Mouse (Mus musculus): ENCODE measurements around the gene Olfr69. TPM values are rescaled to one million over a fixed set of nuclear protein-coding genes. Genes with fewer than 3 reads are reported as not detected.
"Not testable (repeated sequence)": the region's sequence is repeated elsewhere in the genome, so short reads cannot be mapped to it uniquely, and the experiment has no call there.

Olfr69 gene
- total and polyA plus RNA-seq, 2 experiments from 2014 or later: not detected

DNA sequence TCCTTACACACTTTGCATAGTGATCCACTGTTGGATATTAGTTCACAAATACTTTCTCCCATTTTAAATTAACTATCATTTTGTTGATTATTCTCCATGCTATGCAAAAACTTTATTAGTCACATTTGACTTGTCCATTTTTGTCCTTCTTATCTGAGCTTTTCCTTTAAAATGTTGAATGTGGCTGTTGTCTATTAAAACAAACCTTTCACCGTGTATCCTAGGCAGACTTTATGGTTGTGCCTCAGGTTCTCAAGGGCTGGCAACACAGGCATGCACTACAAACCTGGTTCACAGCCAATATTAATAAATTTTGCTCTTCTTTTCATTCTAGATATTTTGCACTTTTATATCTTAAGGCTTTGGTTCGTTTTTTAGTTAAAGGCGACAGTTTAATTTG, 39.4 kb upstream of the Olfr69 start:
- H3K36me3 ChIP-seq (ENCODE audit: insufficient read depth, low read length): no peaks in the 10 kb centered on the region
- 81% methylated on average over 3 of the region's 3 CpGs for WGBS
- no peaks in the 10 kb centered on the region for H3K27me3 ChIP-seq (ENCODE audit: insufficient read depth, low read length)
- ATAC-seq (ENCODE audit: low FRiP score) (no peak), DNase-seq (ENCODE audit: low spot score) (no peak)
- no peak overlapping the region for H3K27ac ChIP-seq (ENCODE audit: low read depth, low read length)
- H3K4me3 ChIP-seq (ENCODE audit: low read depth, low read length): no peak overlapping the region
- H3K4me2 ChIP-seq (ENCODE audit: low read depth, low read length, poor library complexity, severe bottlenecking): no peak overlapping the region
- no peak overlapping the region for H3K9ac ChIP-seq (replicated peaks; ENCODE audit: low read length, poor library complexity, severe bottlenecking)
- no peaks in the 10 kb centered on the region for H3K4me1 ChIP-seq (ENCODE audit: insufficient read depth, low read length)
- no peak for TF ChIP-seq CTCF (IDR thresholded peaks at IDR 0.05)
- no peaks in the 10 kb centered on the region for H3K9me3 ChIP-seq (ENCODE audit: low read length)

DNA sequence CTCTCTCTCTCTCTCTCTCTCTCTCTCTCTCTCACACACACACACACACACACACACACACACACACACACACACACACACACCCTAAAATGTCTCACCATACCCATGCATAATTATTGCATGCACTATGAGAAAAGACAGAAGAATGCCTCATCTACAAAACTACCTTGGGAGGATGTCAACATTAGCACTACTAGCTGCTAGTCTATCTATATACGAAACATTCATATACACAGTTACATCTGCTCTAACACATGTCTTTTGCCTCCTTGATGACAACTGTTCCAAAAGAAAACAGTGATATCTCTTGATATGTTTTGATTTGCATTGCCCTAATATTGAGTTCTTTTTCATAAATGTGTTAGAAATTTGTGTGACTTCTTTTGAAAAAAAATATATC, 38.9 kb upstream of the Olfr69 start:
- Histone ChIP-seq H3K27ac (ENCODE audit: low read depth, low read length) (no peak overlapping the region), H3K4me2 (ENCODE audit: low read depth, low read length, poor library complexity, severe bottlenecking) (no peak overlapping the region), H3K27me3 (ENCODE audit: insufficient read depth, low read length) (no peaks in the 10 kb centered on the region), H3K9ac (replicated peaks; ENCODE audit: low read length, poor library complexity, severe bottlenecking) (no peak overlapping the region), H3K4me1 (ENCODE audit: insufficient read depth, low read length) (no peaks in the 10 kb centered on the region), H3K9me3 (ENCODE audit: low read length) (no peaks in the 10 kb centered on the region), H3K36me3 (ENCODE audit: insufficient read depth, low read length) (no peaks in the 10 kb centered on the region), H3K4me3 (ENCODE audit: low read depth, low read length) (no peak overlapping the region)
- no peak for DNase-seq (ENCODE audit: low spot score)
- WGBS: 78% methylated on average over 1 of the region's 1 CpGs
- no peak for TF ChIP-seq CTCF (IDR thresholded peaks at IDR 0.05)
- no peak for ATAC-seq (ENCODE audit: low FRiP score)

DNA sequence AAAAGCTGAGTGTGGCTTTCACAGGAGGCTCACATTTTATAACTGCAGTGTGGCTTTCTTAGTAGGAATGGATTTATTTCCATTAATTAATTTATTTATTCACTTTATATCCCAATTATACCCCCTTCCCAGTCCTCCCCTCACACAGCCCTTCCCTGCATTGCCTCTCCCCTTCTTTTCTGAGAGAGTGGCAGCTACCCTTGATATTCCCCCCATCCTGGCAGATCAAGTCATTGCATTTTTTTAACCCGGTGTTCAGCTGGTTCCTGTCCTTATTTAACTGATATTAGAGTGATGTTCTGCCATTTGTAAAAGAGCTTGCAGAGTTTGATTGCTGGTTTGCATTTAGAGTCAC, 38.4 kb upstream of the Olfr69 start:
- WGBS: 74% methylated on average over 1 of the region's 1 CpGs
- ATAC-seq (ENCODE audit: low FRiP score) (no peak), DNase-seq (ENCODE audit: low spot score) (no peak)
- no peak for TF ChIP-seq CTCF (IDR thresholded peaks at IDR 0.05)
- Histone ChIP-seq H3K36me3 (ENCODE audit: insufficient read depth, low read length) (no peaks in the 10 kb centered on the region), H3K27ac (ENCODE audit: low read depth, low read length) (no peak overlapping the region), H3K4me3 (ENCODE audit: low read depth, low read length) (no peak overlapping the region), H3K27me3 (ENCODE audit: insufficient read depth, low read length) (no peaks in the 10 kb centered on the region), H3K9ac (replicated peaks; ENCODE audit: low read length, poor library complexity, severe bottlenecking) (no peak overlapping the region), H3K4me2 (ENCODE audit: low read depth, low read length, poor library complexity, severe bottlenecking) (no peak overlapping the region), H3K9me3 (ENCODE audit: low read length) (no peaks in the 10 kb centered on the region), H3K4me1 (ENCODE audit: insufficient read depth, low read length) (no peaks in the 10 kb centered on the region)

DNA sequence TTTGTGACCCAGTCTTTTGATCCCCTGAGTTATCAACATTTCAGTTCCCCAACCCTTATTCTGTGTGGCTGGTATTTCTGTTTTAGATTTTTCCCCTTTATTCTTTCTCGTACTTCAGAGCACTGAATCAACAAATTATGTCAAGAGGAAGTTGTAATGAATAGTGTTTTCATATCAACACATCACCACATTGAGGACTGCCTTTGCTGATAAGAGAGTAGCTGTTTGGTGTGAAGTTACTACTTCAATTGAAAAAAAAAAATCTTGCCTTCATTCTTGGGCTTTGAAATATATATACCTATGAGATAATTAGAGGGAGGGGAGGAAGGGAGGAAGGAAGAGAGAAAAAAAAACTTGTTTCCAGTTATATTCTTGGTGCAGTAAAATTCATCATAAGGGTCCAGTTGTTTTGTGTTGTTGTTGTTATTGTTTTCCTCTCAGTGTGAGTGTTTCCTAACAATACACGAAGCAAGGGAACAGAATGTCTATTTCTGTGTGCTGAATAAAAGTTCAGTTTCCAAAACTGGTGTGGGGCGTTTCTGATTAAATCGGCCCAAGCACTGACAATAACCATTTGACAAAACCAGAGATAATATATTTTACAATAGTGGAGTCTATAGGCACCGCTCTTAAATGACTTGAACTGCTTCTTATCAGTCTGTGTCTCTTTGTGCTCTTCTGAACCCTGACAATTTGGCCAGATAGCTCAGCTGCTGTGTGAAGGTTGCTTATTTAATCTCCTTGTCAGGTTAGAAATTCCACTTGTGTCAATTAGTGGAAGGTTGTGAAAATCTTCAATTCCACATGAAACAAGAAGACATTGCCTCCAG, 37.8 kb upstream of the Olfr69 start:
- H3K4me2 ChIP-seq (ENCODE audit: low read depth, low read length, poor library complexity, severe bottlenecking): no peak overlapping the region
- DNase-seq (ENCODE audit: low spot score) (no peak), ATAC-seq (ENCODE audit: low FRiP score) (no peak)
- H3K27ac ChIP-seq (ENCODE audit: low read depth, low read length): no peak overlapping the region
- no peak for TF ChIP-seq CTCF (IDR thresholded peaks at IDR 0.05)
- H3K9me3 ChIP-seq (ENCODE audit: low read length): no peaks in the 10 kb centered on the region
- no peaks in the 10 kb centered on the region for H3K36me3 ChIP-seq (ENCODE audit: insufficient read depth, low read length)
- no peaks in the 10 kb centered on the region for H3K27me3 ChIP-seq (ENCODE audit: insufficient read depth, low read length)
- no peak overlapping the region for H3K4me3 ChIP-seq (ENCODE audit: low read depth, low read length)
- H3K4me1 ChIP-seq (ENCODE audit: insufficient read depth, low read length): no peaks in the 10 kb centered on the region
- WGBS: 70% methylated on average over 5 of the region's 5 CpGs
- H3K9ac ChIP-seq (replicated peaks; ENCODE audit: low read length, poor library complexity, severe bottlenecking): no peak overlapping the region

DNA sequence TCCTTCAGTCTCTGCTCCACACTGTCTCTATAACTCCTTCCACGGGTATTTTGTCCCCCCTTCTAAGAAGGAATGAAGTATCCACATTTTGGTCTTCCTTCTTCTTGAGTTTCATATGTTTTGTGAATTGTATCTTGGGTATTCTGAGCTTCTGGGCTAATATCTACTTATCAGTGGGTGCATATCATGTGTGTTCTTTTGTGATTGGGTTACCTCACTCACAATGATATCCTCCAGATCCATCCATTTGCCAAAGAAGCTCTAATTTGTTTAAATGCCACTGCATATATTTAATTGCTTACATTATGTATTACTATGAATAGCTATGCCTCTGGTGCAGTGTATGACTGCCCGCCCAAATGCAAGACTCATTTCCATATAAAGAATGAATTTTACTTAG, 36.7 kb upstream of the Olfr69 start:
- H3K36me3 ChIP-seq (ENCODE audit: insufficient read depth, low read length); H3K4me1 ChIP-seq (ENCODE audit: insufficient read depth, low read length); H3K27me3 ChIP-seq (ENCODE audit: insufficient read depth, low read length); H3K4me3 ChIP-seq (ENCODE audit: low read depth, low read length); H3K9me3 ChIP-seq (ENCODE audit: low read length); H3K27ac ChIP-seq (ENCODE audit: low read depth, low read length); DNase-seq (ENCODE audit: low spot score); ATAC-seq (ENCODE audit: low FRiP score); H3K4me2 ChIP-seq (ENCODE audit: low read depth, low read length, poor library complexity, severe bottlenecking); H3K9ac ChIP-seq (replicated peaks; ENCODE audit: low read length, poor library complexity, severe bottlenecking): not testable (repeated sequence)
- 76% methylated on average over 2 of the region's 2 CpGs for WGBS

DNA sequence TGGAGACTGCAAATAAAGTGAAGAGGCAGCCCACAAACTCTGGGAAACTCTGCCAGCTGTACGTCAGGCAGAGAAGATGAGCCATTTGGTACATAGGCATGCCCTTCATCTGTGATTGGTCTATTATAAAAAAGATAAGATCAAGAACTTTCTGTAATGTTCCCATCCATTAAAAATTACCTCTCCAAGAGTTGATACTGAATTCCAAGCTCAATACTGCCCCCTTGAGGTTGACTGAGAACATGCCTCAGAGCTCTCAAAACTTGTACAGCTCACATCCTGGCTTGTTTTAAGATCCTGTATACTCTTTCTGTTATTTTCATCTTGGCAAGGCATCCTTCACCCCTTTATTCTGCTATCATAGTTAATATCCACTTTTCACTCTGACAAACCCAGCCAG, 35.5 kb upstream of the Olfr69 start:
- H3K9me3 ChIP-seq (ENCODE audit: low read length): no peaks in the 10 kb centered on the region
- no peak overlapping the region for H3K27ac ChIP-seq (ENCODE audit: low read depth, low read length)
- ATAC-seq (ENCODE audit: low FRiP score): no peak
- H3K36me3 ChIP-seq (ENCODE audit: insufficient read depth, low read length): no peaks in the 10 kb centered on the region
- H3K9ac ChIP-seq (replicated peaks; ENCODE audit: low read length, poor library complexity, severe bottlenecking): no peak overlapping the region
- H3K27me3 ChIP-seq (ENCODE audit: insufficient read depth, low read length): no peaks in the 10 kb centered on the region
- H3K4me2 ChIP-seq (ENCODE audit: low read depth, low read length, poor library complexity, severe bottlenecking): no peak overlapping the region
- H3K4me3 ChIP-seq (ENCODE audit: low read depth, low read length): no peak overlapping the region
- 63% methylated on average over 1 of the region's 1 CpGs for WGBS
- peak; percentile 64 for DNase-seq (ENCODE audit: low spot score)
- TF ChIP-seq CTCF (IDR thresholded peaks at IDR 0.05): peak; percentile 70
- H3K4me1 ChIP-seq (ENCODE audit: insufficient read depth, low read length): no peaks in the 10 kb centered on the region

Measured in midbrain, postnatal 0 days (tissue).